Mouse (Mus musculus) heart, adult 2 months (tissue): ENCODE measurements at regions not wholly inside any gene's neighbourhood (a gene's known extent, or its start where the extent isn't known, plus 50 kb on each side); places are given as distances from the start of the nearest gene placed in this dataset.

Experiments
- DNase-seq, 2 experiments: peaks; one replicate each; pipeline ENCODE4 v3.0.0; 2021
- H3K27ac ChIP-seq: fragments of 200-600 bp; 2 replicates; pipeline ENCODE4 v1.8.1; 2022
- H3K27me3 ChIP-seq: fragments of 200-500 bp; 2 replicates; pipeline ENCODE4 v1.6.1; 2012; ENCODE audit warnings: mild to moderate bottlenecking, low read length, inconsistent platforms, mixed read lengths; ENCODE audit not compliant: control insufficient read depth, insufficient read depth
- H3K36me3 ChIP-seq: fragments of 200-500 bp; 2 replicates; pipeline ENCODE4 v1.6.1; 2012; ENCODE audit warnings: low read length, inconsistent platforms; ENCODE audit not compliant: control insufficient read depth, insufficient read depth
- H3K4me1 ChIP-seq: fragments of 200-500 bp; 2 replicates; pipeline ENCODE4 v1.6.1; 2011; ENCODE audit warnings: low read length; ENCODE audit not compliant: control insufficient read depth, insufficient read depth
- H3K4me3 ChIP-seq: fragments of 200-600 bp; 2 replicates; pipeline ENCODE4 v1.8.1; 2022
- H3K79me2 ChIP-seq: fragments of 200-500 bp; replicated peaks from 2 replicates; pipeline ENCODE4 v1.6.1; 2012; ENCODE audit warnings: mild to moderate bottlenecking, inconsistent platforms, low read length, moderate library complexity, mixed read lengths; ENCODE audit not compliant: control insufficient read depth, insufficient read depth
- H3K9ac ChIP-seq: fragments of 200-500 bp; 2 replicates; pipeline ENCODE4 v1.6.1; 2012; ENCODE audit warnings: low read depth, mild to moderate bottlenecking, control low read depth, inconsistent platforms, low read length, mixed read lengths
- CTCF ChIP-seq: fragments of 200-600 bp; IDR thresholded peaks from 2 replicates; pipeline ENCODE4 v1.8.1; 2022; ENCODE audit warnings: antibody characterized with exemption, mild to moderate bottlenecking, moderate library complexity
- EP300 ChIP-seq: fragments of 200-500 bp; IDR thresholded peaks from 2 replicates; pipeline ENCODE4 v1.6.1; 2011; ENCODE audit warnings: low read depth, low read length, control low read depth; ENCODE audit not compliant: insufficient read depth
- POLR2A ChIP-seq: fragments of 200-500 bp; IDR thresholded peaks from 2 replicates; pipeline ENCODE4 v1.6.1; 2011; ENCODE audit warnings: mild to moderate bottlenecking, low read depth, low read length, control low read depth; ENCODE audit not compliant: insufficient read depth
- WGBS: fragments of 180-500 bp; shearing (Covaris S2); methylation state at CpG from one replicate; pipeline ENCODE4 v1.1.7; 2018; 5-methylcytosine and 5-hydroxymethylcytosine counted together
- intact Hi-C: fragments of 180-260 bp; cut with DNase I; formaldehyde crosslinking; loops from one replicate; pipeline ENCODE4 v1.15.1; 2025

GRCm38 (mm10) chr1:108577793-108578192 is 988.0 kb downstream of the Serpinb8 start:
- 78% methylated on average over 3 of the region's 3 CpGs for WGBS
- H3K79me2 ChIP-seq: no peaks in the 10 kb centered on the region
- TF ChIP-seq POLR2A (no peak), EP300 (no peak), CTCF (no peak)
- DNase-seq: no peak
- H3K4me1 ChIP-seq: no peaks in the 10 kb centered on the region
- no peak overlapping the region for H3K27ac ChIP-seq
- no peak overlapping the region for H3K9ac ChIP-seq
- no peaks in the 10 kb centered on the region for H3K27me3 ChIP-seq
- intact Hi-C loops: no loop called here
- H3K4me3 ChIP-seq: no peak overlapping the region
- no peaks in the 10 kb centered on the region for H3K36me3 ChIP-seq

- no peak overlapping the region for H3K9ac ChIP-seq
- no peak for DNase-seq
- 85% methylated on average over 3 of the region's 3 CpGs for WGBS
Observed at GRCm38 (mm10) chr1:108592720-108593422, 1003.1 kb downstream of the Serpinb8 start.

GRCm38 (mm10) chr1:108597129-108597528 is 1007.3 kb downstream of the Serpinb8 start:
- intact Hi-C loops: no loop called here
- H3K9ac ChIP-seq: no peak overlapping the region
- H3K27ac ChIP-seq: no peak overlapping the region
- no peak for DNase-seq
- no peaks in the 10 kb centered on the region for H3K79me2 ChIP-seq
- H3K4me3 ChIP-seq: no peak overlapping the region
- WGBS: 85% methylated on average over 11 of the region's 11 CpGs
- no peaks in the 10 kb centered on the region for H3K36me3 ChIP-seq
- H3K27me3 ChIP-seq: no peaks in the 10 kb centered on the region
- TF ChIP-seq EP300 (no peak), POLR2A (no peak), CTCF (no peak)
- H3K4me1 ChIP-seq: no peaks in the 10 kb centered on the region

More at GRCm38 (mm10) chr1:108592720-108593422, 1003.1 kb downstream of the Serpinb8 start:
- H3K4me3 ChIP-seq: no peak overlapping the region
- no peaks in the 10 kb centered on the region for H3K79me2 ChIP-seq
- intact Hi-C loops: no loop called here
- H3K27ac ChIP-seq: no peak overlapping the region
- no peaks in the 10 kb centered on the region for H3K4me1 ChIP-seq
- TF ChIP-seq CTCF (no peak), POLR2A (no peak), EP300 (no peak)
- H3K36me3 ChIP-seq: no peaks in the 10 kb centered on the region
- no peaks in the 10 kb centered on the region for H3K27me3 ChIP-seq
